Mouse (Mus musculus) heart, embryonic 14.5 days (tissue): ENCODE results near the gene Kdm8. TPM values are rescaled to one million over a fixed set of nuclear protein-coding genes. Genes with fewer than 3 reads are reported as not detected.

Experiments used
- ATAC-seq: fragments of 200-750 bp; cut with Nextera tagmentation; 2 replicates; pipeline ENCODE4 v1.8.0; 2017; ENCODE audit warnings: low read depth, moderate TSS enrichment; ENCODE audit not compliant: insufficient number of reproducible peaks, insufficient read depth, low FRiP score
- H3K27ac ChIP-seq, 2 experiments: fragments of 200-500 bp in 1 of 2; fragments of 300-500 bp in 1 of 2; sonication (generic) in 1 of 2; replicated peaks in 1 of 2; 2 replicates each; pipeline ENCODE4 v1.5.1; 2012 to 2014; ENCODE audit warnings: low read depth in 2 of 2, low read length in 2 of 2, control low read depth in 1 of 2, mild to moderate bottlenecking in 1 of 2, mixed read lengths in 1 of 2; ENCODE audit not compliant: control insufficient read depth in 1 of 2, insufficient read depth in 1 of 2
- H3K27me3 ChIP-seq: fragments of 300-500 bp; sonication (generic); 2 replicates; pipeline ENCODE4 v1.6.1; 2014; ENCODE audit warnings: mild to moderate bottlenecking, low read length, control low read depth; ENCODE audit not compliant: control insufficient read depth, insufficient read depth
- H3K36me3 ChIP-seq: fragments of 300-500 bp; sonication (generic); 2 replicates; pipeline ENCODE4 v1.6.1; 2014; ENCODE audit warnings: mild to moderate bottlenecking, control low read depth, low read length, mixed read lengths; ENCODE audit not compliant: control insufficient read depth, insufficient read depth
- H3K4me1 ChIP-seq, 2 experiments: fragments of 200-500 bp in 1 of 2; fragments of 300-500 bp in 1 of 2; sonication (generic) in 1 of 2; 2 replicates each; pipeline ENCODE4 v1.6.1; 2012 to 2014; ENCODE audit warnings: low read length in 2 of 2, control low read depth in 1 of 2, mixed read lengths in 1 of 2; ENCODE audit not compliant: control insufficient read depth in 2 of 2, insufficient read depth in 2 of 2
- H3K4me2 ChIP-seq: fragments of 300-500 bp; sonication (generic); 2 replicates; pipeline ENCODE4 v1.6.1; 2014; ENCODE audit warnings: mild to moderate bottlenecking, low read length
- H3K4me3 ChIP-seq, 2 experiments: fragments of 200-500 bp in 1 of 2; fragments of 300-500 bp in 1 of 2; sonication (generic) in 1 of 2; 2 replicates each; pipeline ENCODE4 v1.5.1; 2012 to 2014; ENCODE audit warnings: low read length in 2 of 2, mild to moderate bottlenecking in 2 of 2, control low read depth in 1 of 2, low read depth in 1 of 2, moderate library complexity in 1 of 2; ENCODE audit not compliant: control insufficient read depth in 1 of 2, insufficient read depth in 1 of 2
- H3K9ac ChIP-seq: fragments of 300-500 bp; sonication (generic); 2 replicates; pipeline ENCODE4 v1.6.1; 2014; ENCODE audit warnings: mild to moderate bottlenecking, low read length
- H3K9me3 ChIP-seq: fragments of 300-500 bp; sonication (generic); 2 replicates; pipeline ENCODE4 v1.6.1; 2016; ENCODE audit warnings: low read length, control low read depth; ENCODE audit not compliant: control insufficient read depth
- WGBS: fragments of 180-500 bp; shearing (Covaris S2); extraction: QIAGEN DNeasy Blood & Tissue Kit; methylation state at CpG from one replicate; pipeline ENCODE4 v1.1.7; 2014; 5-methylcytosine and 5-hydroxymethylcytosine counted together
- polyA plus RNA-seq: library from polyadenylated mRNA; unstranded; fragments of >200 nt; fragmentation: Nextera tagmentation; extraction: Ambion mirVana; gene quantifications from 2 replicates; pipeline ENCODE4 v1.2.1, GENCODE M21; 2014

Kdm8 gene
- polyA plus RNA-seq, 1 experiment from 2014 or later: 5.7 TPM

GRCm38 (mm10) chr7:125430170-125430842 lies 14.2 kb upstream of the Kdm8 start:
- H3K4me2 ChIP-seq: no peak overlapping the region
- no peak overlapping the region for H3K27ac ChIP-seq
- 68% methylated on average over 7 of the region's 7 CpGs for WGBS
- no peak overlapping the region for H3K4me3 ChIP-seq
- no peaks in the 10 kb centered on the region for H3K36me3 ChIP-seq
- no peak for ATAC-seq
- H3K4me1 ChIP-seq: peaks cover 0 to 4% of the 10 kb centered on the region in 2 experiments; a peak in 2 of 4 replicates
- H3K9ac ChIP-seq: no peak overlapping the region
- H3K27me3 ChIP-seq: no peaks in the 10 kb centered on the region
- H3K9me3 ChIP-seq: no peaks in the 10 kb centered on the region

DNA sequence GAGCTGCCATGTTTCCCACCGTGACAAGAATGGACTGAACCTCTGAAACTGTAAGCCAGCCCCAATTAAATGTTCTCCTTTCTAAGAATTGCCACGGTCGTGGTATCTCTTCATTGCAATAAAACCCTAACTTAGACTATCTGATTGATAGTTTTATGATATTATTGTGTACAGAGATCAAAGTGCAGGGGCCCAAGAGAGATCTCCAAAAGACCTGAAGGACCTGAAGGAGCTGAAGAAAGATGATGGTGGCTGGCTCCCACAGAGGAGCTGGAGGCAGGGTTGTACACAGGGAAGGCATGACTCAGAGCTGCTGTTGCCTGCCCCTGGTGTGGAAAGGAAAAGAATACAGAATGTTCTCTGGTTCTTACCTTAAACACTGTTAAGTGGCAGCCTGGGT lies 10.6 kb upstream of the Kdm8 start:
- no peaks in the 10 kb centered on the region for H3K27me3 ChIP-seq
- no peaks in the 10 kb centered on the region for H3K9me3 ChIP-seq
- no peak overlapping the region for H3K27ac ChIP-seq
- H3K4me1 ChIP-seq: no peaks in the 10 kb centered on the region; a peak in 1 of 4 replicates
- no peak overlapping the region for H3K4me2 ChIP-seq
- H3K9ac ChIP-seq: no peak overlapping the region
- no peak overlapping the region for H3K4me3 ChIP-seq
- no peaks in the 10 kb centered on the region for H3K36me3 ChIP-seq
- 86% methylated on average over 3 of the region's 3 CpGs for WGBS
- ATAC-seq: no peak

DNA sequence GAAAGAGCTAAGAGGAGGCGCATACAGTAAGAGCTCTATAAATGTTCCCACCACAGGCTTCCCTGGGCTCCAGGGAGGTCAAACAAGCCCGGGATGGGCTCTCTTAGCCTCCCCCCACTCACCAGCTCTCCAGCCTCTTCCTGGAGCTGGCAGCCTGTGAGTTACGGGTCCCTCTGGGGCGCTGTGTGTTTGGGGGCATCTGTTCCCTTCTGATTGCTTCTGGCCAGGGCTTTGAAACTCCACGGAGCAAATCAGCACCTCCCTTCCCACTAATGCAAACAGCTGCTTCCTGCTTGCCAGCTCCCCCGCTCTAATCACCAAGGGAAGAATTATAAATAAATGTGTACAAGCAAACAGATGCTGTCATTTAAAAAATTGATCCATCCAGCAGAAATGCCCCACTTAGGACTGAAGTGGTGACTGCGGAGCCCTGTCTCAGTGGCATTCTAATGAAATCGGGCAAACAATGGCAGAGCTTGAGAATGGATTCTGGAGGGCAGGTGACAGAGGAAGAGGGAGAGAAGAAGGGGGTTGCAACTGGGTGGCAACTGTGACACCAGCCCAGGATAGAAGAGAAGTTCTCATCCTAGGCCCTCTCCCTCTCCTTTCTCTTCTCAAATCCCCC lies 9.7 kb upstream of the Kdm8 start:
- Histone ChIP-seq H3K9me3 (0 out of 2 replicates have a peak, but pooled peaks cover 7% of the 10 kb centered on the region), H3K36me3 (no peaks in the 10 kb centered on the region), H3K27ac (no peak overlapping the region), H3K27me3 (no peaks in the 10 kb centered on the region), H3K4me3 (no peak overlapping the region), H3K9ac (no peak overlapping the region), H3K4me1 (no peaks in the 10 kb centered on the region; a peak in 1 of 4 replicates), H3K4me2 (no peak overlapping the region)
- ATAC-seq: no peak
- WGBS: 57% methylated on average over 8 of the region's 8 CpGs

DNA sequence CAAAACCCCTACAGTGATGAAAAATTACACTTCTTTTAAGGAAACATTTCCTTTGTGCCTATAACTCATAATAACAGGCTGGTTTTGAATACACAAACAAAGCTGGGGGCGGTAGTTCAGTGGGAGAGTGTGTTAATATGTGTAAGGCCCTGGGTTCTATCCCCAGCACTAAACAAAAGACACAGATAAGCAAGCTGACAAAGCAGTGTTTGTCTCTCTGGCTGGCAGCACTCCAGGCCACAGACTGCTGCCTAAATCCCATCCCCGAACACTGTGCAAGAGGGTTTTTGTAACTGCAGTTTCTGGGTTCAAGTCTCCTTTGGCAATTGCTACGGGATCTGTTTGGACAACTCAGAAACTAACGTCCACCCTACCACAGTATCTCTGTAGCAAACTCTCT lies 2.2 kb upstream of the Kdm8 start:
- peaks cover 11% of the 10 kb centered on the region in 2 experiments; a peak in 3 of 4 replicates for H3K4me1 ChIP-seq
- H3K4me2 ChIP-seq: no peak overlapping the region
- H3K9ac ChIP-seq: no peak overlapping the region
- H3K4me3 ChIP-seq: no peak overlapping the region
- H3K36me3 ChIP-seq: no peaks in the 10 kb centered on the region
- no peak for ATAC-seq
- 0 out of 2 replicates have a peak, but pooled peaks cover 7% of the 10 kb centered on the region for H3K9me3 ChIP-seq
- H3K27ac ChIP-seq: no peak overlapping the region
- WGBS: 63% methylated on average over 4 of the region's 4 CpGs
- no peaks in the 10 kb centered on the region for H3K27me3 ChIP-seq

DNA sequence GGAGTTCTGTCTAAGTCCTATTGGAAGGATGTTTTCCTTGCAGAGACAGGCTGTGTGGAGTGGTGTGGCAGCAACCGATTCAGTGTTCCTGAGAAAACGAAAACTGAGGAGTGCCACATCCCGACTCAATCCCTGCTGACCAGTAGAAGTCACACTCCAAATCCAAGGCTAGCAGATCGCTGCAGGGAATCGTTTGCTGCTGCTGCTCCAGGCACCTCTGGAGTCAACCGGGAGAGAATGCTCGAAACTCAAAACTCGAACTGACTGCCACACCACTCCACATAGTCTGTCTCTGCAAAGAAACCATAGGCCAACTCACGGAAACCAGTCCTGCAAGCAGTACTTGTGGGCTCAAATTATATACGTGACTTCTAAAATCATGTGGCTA lies 406 bp upstream of the Kdm8 start:
- peak overlapping the region; percentile 52 to 93 for H3K27ac ChIP-seq
- peak overlapping the region; percentile 78 for H3K9ac ChIP-seq
- no peak for ATAC-seq
- H3K27me3 ChIP-seq: no peaks in the 10 kb centered on the region
- H3K4me3 ChIP-seq: peak overlapping the region; percentile 58 to 82
- 0 out of 2 replicates have a peak, but pooled peaks cover 6% of the 10 kb centered on the region for H3K9me3 ChIP-seq
- peaks cover 11% of the 10 kb centered on the region in 2 experiments; a peak in 3 of 4 replicates for H3K4me1 ChIP-seq
- H3K4me2 ChIP-seq: peak overlapping the region; percentile 80
- 23% methylated on average over 10 of the region's 10 CpGs for WGBS
- no peaks in the 10 kb centered on the region for H3K36me3 ChIP-seq

DNA sequence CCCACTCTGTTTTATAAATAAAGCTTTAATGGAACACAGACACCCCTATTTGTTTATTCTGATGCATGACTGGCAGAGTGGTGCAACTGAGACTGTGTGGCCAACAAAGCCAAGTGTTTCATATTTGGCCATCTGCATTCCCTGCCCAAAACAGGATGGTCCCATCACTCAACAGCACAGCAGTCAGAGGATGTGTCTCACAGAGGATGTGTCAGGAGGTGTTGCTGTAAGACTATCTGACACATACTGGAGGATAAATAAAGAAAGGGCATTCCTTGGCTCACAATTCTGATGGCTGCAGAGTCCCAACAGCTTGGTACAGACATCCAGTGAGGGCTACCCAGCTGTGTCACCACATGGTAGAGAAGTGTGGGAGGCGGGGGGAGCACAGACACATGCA lies 6.2 kb downstream of the Kdm8 start:
- Histone ChIP-seq H3K4me1 (peaks cover 0 to under 1% of the 10 kb centered on the region in 2 experiments; a peak in 1 of 4 replicates), H3K4me3 (no peak overlapping the region), H3K27me3 (no peaks in the 10 kb centered on the region), H3K9ac (no peak overlapping the region), H3K27ac (no peak overlapping the region), H3K9me3 (no peaks in the 10 kb centered on the region), H3K4me2 (no peak overlapping the region), H3K36me3 (peaks cover 24% of the 10 kb centered on the region; the same call in 1 of the 2 replicates)
- WGBS: 93% methylated on average over 1 of the region's 1 CpGs
- no peak for ATAC-seq

DNA sequence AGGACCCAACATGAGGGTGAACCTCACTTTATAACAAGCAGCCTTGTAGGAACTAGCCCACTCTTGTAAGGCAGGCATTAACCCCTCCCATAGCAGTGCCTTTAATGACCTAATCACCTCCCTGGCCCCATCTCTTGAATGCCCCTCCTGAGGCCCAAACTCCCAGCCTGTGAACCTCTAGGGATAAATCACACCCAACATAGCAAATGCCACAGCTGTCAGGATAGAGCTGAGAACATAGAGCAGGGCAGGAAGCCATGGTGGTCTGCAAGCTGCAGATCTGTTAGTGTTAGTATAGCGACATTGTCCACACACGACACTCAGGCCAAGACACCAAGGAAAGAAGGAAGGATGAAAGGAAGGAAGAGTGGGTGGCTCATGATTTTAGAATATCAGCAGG lies 6.6 kb downstream of the Kdm8 start:
- no peak overlapping the region for H3K9ac ChIP-seq
- no peaks in the 10 kb centered on the region for H3K4me1 ChIP-seq
- WGBS: 73% methylated on average over 2 of the region's 2 CpGs
- H3K27ac ChIP-seq: no peak overlapping the region
- no peak overlapping the region for H3K4me3 ChIP-seq
- ATAC-seq: no peak
- H3K27me3 ChIP-seq: no peaks in the 10 kb centered on the region
- H3K9me3 ChIP-seq: no peaks in the 10 kb centered on the region
- no peak overlapping the region for H3K4me2 ChIP-seq
- peaks cover 28% of the 10 kb centered on the region; the same call in 1 of the 2 replicates for H3K36me3 ChIP-seq
